Mouse (Mus musculus): ENCODE data around the gene Ubl7.

GRCm38 (mm10) chr9:57978025-57978424 is 67.2 kb downstream of the Ubl7 start:
- no peak for TF ChIP-seq CTCF (IDR thresholded peaks at IDR 0.05 in 2 of 3, conservative IDR thresholded peaks at IDR 0.05 in 1 of 3; ENCODE audit: control insufficient read depth in 1 of 3, insufficient read depth in 1 of 3, low read depth in 2 of 3, low read length in 3 of 3, poor library complexity in 1 of 3, severe bottlenecking in 1 of 3)
- no peak for TF ChIP-seq MXI1 (IDR thresholded peaks at IDR 0.05; ENCODE audit: low read depth, low read length)
- TF ChIP-seq BHLHE40 (IDR thresholded peaks at IDR 0.05; ENCODE audit: borderline replicate concordance, low read depth, low read length), result no peak
- TF ChIP-seq MAX (IDR thresholded peaks at IDR 0.05; ENCODE audit: low read length), result no peak

All from MEL (cell line).